Mouse (Mus musculus) liver, embryonic 18 days (tissue): ENCODE data around the gene Slc35f1. TPM values are rescaled to one million over a fixed set of nuclear protein-coding genes. Genes with fewer than 3 reads are reported as not detected.

ENCODE experiments used
- polyA plus RNA-seq: library from polyadenylated mRNA; depleted of rRNA; stranded (reverse); fragments of >200 nt; gene quantifications from 2 replicates; pipeline ENCODE4 v1.2.3, GENCODE M21; 2012; rRNA removed

Gene Slc35f1
- polyA plus RNA-seq, result 0.07 and 0.13 TPM in 2 replicates

DNA sequence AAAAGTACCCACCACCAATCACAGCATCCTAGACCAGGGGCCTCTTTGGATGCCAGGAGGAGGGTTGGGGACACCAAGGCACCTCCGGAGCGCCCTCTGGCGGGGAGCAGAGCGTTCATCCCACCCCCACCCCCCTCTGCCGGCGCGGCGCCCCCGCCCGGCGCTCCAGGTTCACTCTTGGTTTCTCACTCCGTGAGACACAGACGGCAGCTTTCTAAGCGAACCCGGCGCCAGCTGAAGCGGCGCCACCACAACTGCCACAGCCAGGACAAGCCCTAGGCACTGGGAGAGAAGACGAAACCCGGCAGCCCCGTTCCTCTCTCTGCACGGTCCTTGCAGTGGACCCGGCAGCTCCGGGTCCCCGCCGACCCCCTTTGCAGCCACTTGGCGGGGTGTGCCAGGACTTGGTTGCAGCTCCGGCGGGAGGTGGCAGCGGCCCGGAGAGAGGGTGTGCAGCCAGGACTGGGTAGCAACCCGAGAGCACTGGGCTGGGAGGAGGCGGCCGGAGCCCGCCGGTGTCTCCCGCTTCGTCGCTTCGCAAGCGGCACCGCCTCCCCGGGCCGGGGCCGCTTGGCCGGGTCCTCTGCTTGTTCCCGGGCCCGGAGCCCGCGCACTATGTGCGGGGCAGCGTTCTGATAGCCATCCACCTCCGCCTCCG, at the start of gene Slc35f1:
TSS of gene Slc35f1 (plus strand) at position 200 of the 658 bp plus-strand sequence.

